Mouse (Mus musculus) midbrain, postnatal 0 days (tissue): Measurements from ENCODE around the gene Gk2. TPM values are rescaled to one million over a fixed set of nuclear protein-coding genes. Genes with fewer than 3 reads are reported as not detected.
A peak's percentile ranks its signal among the peaks of the same experiment; 100 is the strongest.

Experiments
- ATAC-seq: fragments of 200-750 bp; cut with Nextera tagmentation; 2 replicates; pipeline ENCODE4 v1.8.0; 2017; ENCODE audit warnings: moderate number of reproducible peaks, mild to moderate bottlenecking, moderate TSS enrichment, moderate library complexity; ENCODE audit not compliant: low FRiP score
- DNase-seq: peaks from one replicate; pipeline ENCODE4 v3.0.0-alpha.2; 2015; ENCODE audit warnings: low spot score
- H3K27ac ChIP-seq: fragments of 300-500 bp; sonication (generic); 2 replicates; pipeline ENCODE4 v1.5.1; 2014; ENCODE audit warnings: low read depth, mild to moderate bottlenecking, low read length, mixed read lengths
- H3K27me3 ChIP-seq: fragments of 300-500 bp; sonication (generic); 2 replicates; pipeline ENCODE4 v1.6.1; 2014; ENCODE audit warnings: low read length, control low read depth, mixed read lengths; ENCODE audit not compliant: insufficient read depth
- H3K36me3 ChIP-seq: fragments of 300-500 bp; sonication (generic); 2 replicates; pipeline ENCODE4 v1.6.1; 2014; ENCODE audit warnings: low read length, control low read depth, mixed read lengths; ENCODE audit not compliant: insufficient read depth
- H3K4me1 ChIP-seq: fragments of 300-500 bp; sonication (generic); 2 replicates; pipeline ENCODE4 v1.6.1; 2014; ENCODE audit warnings: mild to moderate bottlenecking, control low read depth, antibody characterized with exemption, low read length, mixed read lengths; ENCODE audit not compliant: insufficient read depth
- H3K4me2 ChIP-seq: fragments of 300-500 bp; sonication (generic); 2 replicates; pipeline ENCODE4 v1.6.1; 2014; ENCODE audit warnings: low read depth, mild to moderate bottlenecking, low read length, mixed read lengths; ENCODE audit not compliant: poor library complexity, severe bottlenecking
- H3K4me3 ChIP-seq: fragments of 300-500 bp; sonication (generic); 2 replicates; pipeline ENCODE4 v1.5.1; 2014; ENCODE audit warnings: low read depth, mild to moderate bottlenecking, low read length, moderate library complexity
- H3K9ac ChIP-seq: fragments of 300-500 bp; sonication (generic); replicated peaks from 2 replicates; pipeline ENCODE4 v1.6.1; 2014; ENCODE audit warnings: mild to moderate bottlenecking, low read length, moderate library complexity, mixed read lengths; ENCODE audit not compliant: poor library complexity, severe bottlenecking
- H3K9me3 ChIP-seq: fragments of 300-500 bp; sonication (generic); 2 replicates; pipeline ENCODE4 v1.6.1; 2016; ENCODE audit warnings: low read length, control low read depth
- CTCF ChIP-seq: IDR thresholded peaks from 2 replicates; pipeline ENCODE4 v1.5.1; 2016; ENCODE audit warnings: antibody characterized with exemption, mild to moderate bottlenecking
- WGBS: fragments of 180-500 bp; shearing (Covaris S2); extraction: QIAGEN DNeasy Blood & Tissue Kit; methylation state at CpG from one replicate; pipeline ENCODE4 v1.1.7; 2014; 5-methylcytosine and 5-hydroxymethylcytosine counted together
- polyA plus RNA-seq: library from polyadenylated mRNA; unstranded; fragments of >200 nt; fragmentation: Nextera tagmentation; extraction: Ambion mirVana; gene quantifications from 2 replicates; pipeline ENCODE4 v1.2.1, GENCODE M21; 2015
- total RNA-seq: library from RNA; depleted of rRNA; stranded (reverse); fragments of >200 nt; gene quantifications from 2 replicates; pipeline ENCODE4 v1.2.3, GENCODE M21; 2014

The Gk2 gene
- total and polyA plus RNA-seq, 2 experiments from 2014 or later, result not detected

GRCm38 (mm10) chr5:97467246-97467645 is 10.4 kb upstream of the Gk2 start:
- no peak overlapping the region for H3K9ac ChIP-seq
- WGBS, result 66% methylated on average over 7 of the region's 7 CpGs
- H3K4me1 ChIP-seq, result no peaks in the 10 kb centered on the region
- H3K4me2 ChIP-seq, result no peak overlapping the region
- no peak overlapping the region for H3K27ac ChIP-seq
- ATAC-seq (no peak), DNase-seq (peak; percentile 3)
- no peak overlapping the region for H3K4me3 ChIP-seq
- TF ChIP-seq CTCF, result no peak
- no peaks in the 10 kb centered on the region for H3K27me3 ChIP-seq
- H3K36me3 ChIP-seq, result no peaks in the 10 kb centered on the region
- H3K9me3 ChIP-seq, result no peaks in the 10 kb centered on the region

- Histone ChIP-seq H3K4me1 (no peaks in the 10 kb centered on the region), H3K4me3 (no peak overlapping the region), H3K36me3 (no peaks in the 10 kb centered on the region), H3K4me2 (no peak overlapping the region), H3K9me3 (no peaks in the 10 kb centered on the region), H3K27me3 (no peaks in the 10 kb centered on the region), H3K9ac (no peak overlapping the region), H3K27ac (no peak overlapping the region)
- ATAC-seq (no peak), DNase-seq (peak; percentile 78)
- no peak for TF ChIP-seq CTCF
- 50% methylated on average over 10 of the region's 10 CpGs for WGBS
Observed at GRCm38 (mm10) chr5:97466430-97467158, 9.8 kb upstream of the Gk2 start.

- ATAC-seq (no peak), DNase-seq (peak; percentile 67)
- no peak for TF ChIP-seq CTCF
- H3K27me3 ChIP-seq, result no peaks in the 10 kb centered on the region
- no peaks in the 10 kb centered on the region for H3K36me3 ChIP-seq
- no peak overlapping the region for H3K9ac ChIP-seq
- H3K4me3 ChIP-seq, result no peak overlapping the region
- H3K9me3 ChIP-seq, result no peaks in the 10 kb centered on the region
- no peaks in the 10 kb centered on the region for H3K4me1 ChIP-seq
- H3K27ac ChIP-seq, result no peak overlapping the region
- 71% methylated on average over 3 of the region's 3 CpGs for WGBS
- no peak overlapping the region for H3K4me2 ChIP-seq
Observed at GRCm38 (mm10) chr5:97465956-97466355, 9.1 kb upstream of the Gk2 start.

GRCm38 (mm10) chr5:97462856-97463255 is 6.0 kb upstream of the Gk2 start:
- no peaks in the 10 kb centered on the region for H3K27me3 ChIP-seq

GRCm38 (mm10) chr5:97451451-97451850 is 5.4 kb downstream of the Gk2 start:
- ATAC-seq (no peak), DNase-seq (no peak)
- Histone ChIP-seq H3K4me2 (no peak overlapping the region), H3K36me3 (no peaks in the 10 kb centered on the region), H3K27me3 (no peaks in the 10 kb centered on the region), H3K27ac (no peak overlapping the region), H3K4me3 (no peak overlapping the region), H3K9me3 (no peaks in the 10 kb centered on the region), H3K4me1 (no peaks in the 10 kb centered on the region), H3K9ac (no peak overlapping the region)
- no peak for TF ChIP-seq CTCF
- WGBS, result 91% methylated on average over 4 of the region's 4 CpGs

More at GRCm38 (mm10) chr5:97462856-97463255, 6.0 kb upstream of the Gk2 start:
- H3K4me2 ChIP-seq, result no peak overlapping the region
- DNase-seq, result no peak
- no peak overlapping the region for H3K27ac ChIP-seq
- 90% methylated on average over 3 of the region's 3 CpGs for WGBS
- H3K9ac ChIP-seq, result no peak overlapping the region
- ATAC-seq, result no peak
- H3K36me3 ChIP-seq, result no peaks in the 10 kb centered on the region
- no peak for TF ChIP-seq CTCF
- H3K4me3 ChIP-seq, result no peak overlapping the region
- H3K4me1 ChIP-seq, result no peaks in the 10 kb centered on the region
- H3K9me3 ChIP-seq, result no peaks in the 10 kb centered on the region

- H3K27me3 ChIP-seq, result no peaks in the 10 kb centered on the region
- no peak overlapping the region for H3K4me3 ChIP-seq
- H3K4me1 ChIP-seq, result no peaks in the 10 kb centered on the region
- ATAC-seq (no peak), DNase-seq (peak; percentile 21)
- H3K4me2 ChIP-seq, result no peak overlapping the region
- no peak overlapping the region for H3K27ac ChIP-seq
- TF ChIP-seq CTCF, result no peak
- no peak overlapping the region for H3K9ac ChIP-seq
- WGBS, result 52% methylated on average over 1 of the region's 1 CpGs
- H3K36me3 ChIP-seq, result no peaks in the 10 kb centered on the region
- H3K9me3 ChIP-seq, result no peaks in the 10 kb centered on the region
Observed at GRCm38 (mm10) chr5:97444191-97444590, 12.6 kb downstream of the Gk2 start.
